Mouse (Mus musculus): ENCODE data around the gene Fut11. TPM values are rescaled to one million over a fixed set of nuclear protein-coding genes. Genes with fewer than 3 reads are reported as not detected.

The Fut11 gene
- total and polyA plus RNA-seq, 3 experiments, result 0.69 to 1.8 TPM; not detected in 1

DNA sequence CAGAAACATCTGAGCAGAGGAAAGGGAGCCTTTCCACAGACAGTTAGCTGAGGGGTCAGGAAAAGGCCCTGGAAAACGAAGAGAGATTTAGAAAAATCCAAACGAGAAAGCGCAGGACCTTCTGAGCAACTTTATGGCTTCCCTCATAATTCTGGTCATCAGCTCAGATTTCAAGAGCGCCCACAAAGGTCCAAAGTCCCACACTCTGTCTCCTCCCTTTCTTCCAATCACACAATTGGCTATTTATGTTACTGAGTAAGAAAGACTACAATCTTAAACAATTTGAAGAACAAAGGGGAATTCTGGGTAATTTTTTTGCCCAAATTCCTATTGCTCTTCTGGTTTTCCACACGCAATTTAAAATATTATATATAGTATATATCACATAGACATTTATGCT is 55.7 kb downstream of the Fut11 start:
- Histone ChIP-seq H3K36me3 (ENCODE audit: control insufficient read depth in 1 of 2, insufficient read depth in 2 of 2, low read length in 2 of 2) (peaks cover 0 to 7% of the 10 kb centered on the region in 2 experiments; a peak in 2 of 4 replicates), H3K4me1 (ENCODE audit: control insufficient read depth in 1 of 2, insufficient read depth in 2 of 2, low read length in 2 of 2) (peaks cover 0 to 3% of the 10 kb centered on the region in 2 experiments; a peak in 2 of 4 replicates), H3K9me3 (replicated peaks; ENCODE audit: insufficient read depth, low read length) (no peaks in the 10 kb centered on the region), H3K27ac (ENCODE audit: control insufficient read depth, low read depth, low read length) (no peak overlapping the region), H3K79me2 (ENCODE audit: control insufficient read depth, insufficient read depth, low read length, poor library complexity) (no peaks in the 10 kb centered on the region), H3K9ac (ENCODE audit: control insufficient read depth, low read depth, low read length, poor library complexity, severe bottlenecking) (no peak overlapping the region), H3K27me3 (ENCODE audit: control insufficient read depth in 1 of 2, insufficient read depth in 2 of 2, low read length in 2 of 2) (no peaks in the 10 kb centered on the region), H3K4me3 (ENCODE audit: control insufficient read depth in 1 of 2, insufficient read depth in 1 of 2, low read depth in 2 of 2, low read length in 2 of 2) (no peak overlapping the region)
- TF ChIP-seq NRF1 (IDR thresholded peaks at IDR 0.05; ENCODE audit: insufficient read depth, low read depth, low read length, poor library complexity, severe bottlenecking) (no peak), KAT2A (conservative IDR thresholded peaks at IDR 0.05; ENCODE audit: low read depth, low read length) (no peak), ZMIZ1 (IDR thresholded peaks at IDR 0.05; ENCODE audit: low read depth, low read length) (no peak), RAD21 (IDR thresholded peaks at IDR 0.05; ENCODE audit: low read depth, low read length) (no peak), TAL1 (IDR thresholded peaks at IDR 0.05; ENCODE audit: low read length) (no peak), BHLHE40 (IDR thresholded peaks at IDR 0.05; ENCODE audit: borderline replicate concordance, low read depth, low read length) (no peak), USF1 (IDR thresholded peaks at IDR 0.05; ENCODE audit: low read depth, low read length) (no peak), GABPA (IDR thresholded peaks at IDR 0.05; ENCODE audit: low read depth, low read length) (no peak), MYB (IDR thresholded peaks at IDR 0.05; ENCODE audit: low read depth, low read length) (no peak)
- DNase-seq (ENCODE audit: low read depth, low spot score), result no peak

Other genes starting within 250 kb of the Fut11 start
- not detected in 2 replicates for gene Cfap70, start 242.7 kb upstream of the Fut11 start, total RNA-seq (2012; rRNA removed)
- gene Cfap70, start 242.7 kb upstream of the Fut11 start, polyA plus RNA-seq (2012; ENCODE audit: insufficient read depth in 1 of 2, insufficient read length in 2 of 2, low read depth in 1 of 2, low replicate concordance in 2 of 2, missing spikeins in 1 of 2), result under 1 TPM in 1 of 2 experiments, not detected in 1; 0.11 TPM
- 44.8 and 52.0 TPM in 2 replicates for gene Anxa7, start 214.8 kb upstream of the Fut11 start, total RNA-seq (2012; rRNA removed)
- gene Anxa7, start 214.8 kb upstream of the Fut11 start, polyA plus RNA-seq (2012; ENCODE audit: insufficient read depth in 1 of 2, insufficient read length in 2 of 2, low read depth in 1 of 2, low replicate concordance in 2 of 2, missing spikeins in 1 of 2), result 10 to 100 TPM in 1 of 2 experiments, not detected in 1; 70.3 TPM
- 0.42 and 0.62 TPM in 2 replicates for gene Mss51, start 198.1 kb upstream of the Fut11 start, total RNA-seq (2012; rRNA removed)
- 1 to 10 TPM in 1 of 2 experiments, not detected in 1; 1.1 TPM for gene Mss51, start 198.1 kb upstream of the Fut11 start, polyA plus RNA-seq (2012; ENCODE audit: insufficient read depth in 1 of 2, insufficient read length in 2 of 2, low read depth in 1 of 2, low replicate concordance in 2 of 2, missing spikeins in 1 of 2)
- 20.1 and 20.4 TPM in 2 replicates for gene Ppp3cb, start 148.4 kb upstream of the Fut11 start, total RNA-seq (2012; rRNA removed)
- gene Ppp3cb, start 148.4 kb upstream of the Fut11 start, polyA plus RNA-seq (2012; ENCODE audit: insufficient read depth in 1 of 2, insufficient read length in 2 of 2, low read depth in 1 of 2, low replicate concordance in 2 of 2, missing spikeins in 1 of 2), result 10 to 100 TPM; 32.6 to 62.9 TPM
- gene Usp54, start 53.9 kb upstream of the Fut11 start, total RNA-seq (2012; rRNA removed), result 1.2 and 1.5 TPM in 2 replicates
- gene Usp54, start 53.9 kb upstream of the Fut11 start, polyA plus RNA-seq (2012; ENCODE audit: insufficient read depth in 1 of 2, insufficient read length in 2 of 2, low read depth in 1 of 2, low replicate concordance in 2 of 2, missing spikeins in 1 of 2), result 1 to 10 TPM in 1 of 2 experiments, not detected in 1; 2.6 TPM
- gene Myoz1, start 38.4 kb upstream of the Fut11 start, total RNA-seq (2012; rRNA removed), result 0.15 TPM in 1 of 2 replicates, not detected in the other
- under 1 TPM in 1 of 2 experiments, not detected in 1; 0.15 TPM for gene Myoz1, start 38.4 kb upstream of the Fut11 start, polyA plus RNA-seq (2012; ENCODE audit: insufficient read depth in 1 of 2, insufficient read length in 2 of 2, low read depth in 1 of 2, low replicate concordance in 2 of 2, missing spikeins in 1 of 2)
- 0.04 TPM in 1 of 2 replicates, not detected in the other for gene Synpo2l, start 26.6 kb upstream of the Fut11 start, total RNA-seq (2012; rRNA removed)
- gene Synpo2l, start 26.6 kb upstream of the Fut11 start, polyA plus RNA-seq (2012; ENCODE audit: insufficient read depth in 1 of 2, insufficient read length in 2 of 2, low read depth in 1 of 2, low replicate concordance in 2 of 2, missing spikeins in 1 of 2), result under 1 TPM in 1 of 2 experiments, not detected in 1; 0.06 TPM
- gene Sec24c, start 20.7 kb upstream of the Fut11 start, total RNA-seq (2012; rRNA removed), result 68.5 and 83.9 TPM in 2 replicates
- gene Sec24c, start 20.7 kb upstream of the Fut11 start, polyA plus RNA-seq (2012; ENCODE audit: insufficient read depth in 1 of 2, insufficient read length in 2 of 2, low read depth in 1 of 2, low replicate concordance in 2 of 2, missing spikeins in 1 of 2), result 100 to 1,000 TPM; 121 to 263 TPM
- 154 and 164 TPM in 2 replicates for gene Chchd1, start 8.0 kb downstream of the Fut11 start, total RNA-seq (2012; rRNA removed)
- 100 to 1,000 TPM in 1 of 2 experiments, not detected in 1; 136 TPM for gene Chchd1, start 8.0 kb downstream of the Fut11 start, polyA plus RNA-seq (2012; ENCODE audit: insufficient read depth in 1 of 2, insufficient read length in 2 of 2, low read depth in 1 of 2, low replicate concordance in 2 of 2, missing spikeins in 1 of 2)
- 14.2 and 16.5 TPM in 2 replicates for gene Zswim8, start 12.6 kb downstream of the Fut11 start, total RNA-seq (2012; rRNA removed)
- gene Zswim8, start 12.6 kb downstream of the Fut11 start, polyA plus RNA-seq (2012; ENCODE audit: insufficient read depth in 1 of 2, insufficient read length in 2 of 2, low read depth in 1 of 2, low replicate concordance in 2 of 2, missing spikeins in 1 of 2), result 10 to 100 TPM in 1 of 2 experiments, not detected in 1; 35.5 TPM
- 34.4 and 39.5 TPM in 2 replicates for gene Ndst2, start 39.6 kb downstream of the Fut11 start, total RNA-seq (2012; rRNA removed)
- gene Ndst2, start 39.6 kb downstream of the Fut11 start, polyA plus RNA-seq (2012; ENCODE audit: insufficient read depth in 1 of 2, insufficient read length in 2 of 2, low read depth in 1 of 2, low replicate concordance in 2 of 2, missing spikeins in 1 of 2), result 10 to 100 TPM; 37.1 to 54.0 TPM
- gene Camk2g, start 99.1 kb downstream of the Fut11 start, total RNA-seq (2012; rRNA removed), result 14.1 and 15.6 TPM in 2 replicates
- 10 to 100 TPM in 1 of 2 experiments, not detected in 1; 27.1 TPM for gene Camk2g, start 99.1 kb downstream of the Fut11 start, polyA plus RNA-seq (2012; ENCODE audit: insufficient read depth in 1 of 2, insufficient read length in 2 of 2, low read depth in 1 of 2, low replicate concordance in 2 of 2, missing spikeins in 1 of 2)
- not detected in 2 replicates for gene Plau, start 141.7 kb downstream of the Fut11 start, total RNA-seq (2012; rRNA removed)
- gene Plau, start 141.7 kb downstream of the Fut11 start, polyA plus RNA-seq (2012; ENCODE audit: insufficient read depth in 1 of 2, insufficient read length in 2 of 2, low read depth in 1 of 2, low replicate concordance in 2 of 2, missing spikeins in 1 of 2), result under 1 TPM in 1 of 2 experiments, not detected in 1; 0.04 TPM
- 11.7 and 14.7 TPM in 2 replicates for gene Vcl, start 234.4 kb downstream of the Fut11 start, total RNA-seq (2012; rRNA removed)
- gene Vcl, start 234.4 kb downstream of the Fut11 start, polyA plus RNA-seq (2012; ENCODE audit: insufficient read depth in 1 of 2, insufficient read length in 2 of 2, low read depth in 1 of 2, low replicate concordance in 2 of 2, missing spikeins in 1 of 2), result 10 to 100 TPM in 1 of 2 experiments, not detected in 1; 30.3 TPM

All from MEL (cell line).